Mouse (Mus musculus): ENCODE data around the gene Ift122.

- TF ChIP-seq NRF1 (IDR thresholded peaks at IDR 0.05; ENCODE audit: insufficient read depth, low read depth, low read length, poor library complexity, severe bottlenecking) (no peak), E2F4 (IDR thresholded peaks at IDR 0.05; ENCODE audit: borderline replicate concordance, low read depth, low read length) (no peak), CTCF (IDR thresholded peaks at IDR 0.05 in 2 of 3, conservative IDR thresholded peaks at IDR 0.05 in 1 of 3; ENCODE audit: control insufficient read depth in 1 of 3, insufficient read depth in 1 of 3, low read depth in 2 of 3, low read length in 3 of 3, poor library complexity in 1 of 3, severe bottlenecking in 1 of 3) (no peak), SIN3A (IDR thresholded peaks at IDR 0.05; ENCODE audit: low read length) (no peak), KAT2A (conservative IDR thresholded peaks at IDR 0.05; ENCODE audit: low read depth, low read length) (no peak), GATA1 (IDR thresholded peaks at IDR 0.05; ENCODE audit: low read depth, low read length) (no peak), MXI1 (IDR thresholded peaks at IDR 0.05; ENCODE audit: low read depth, low read length) (no peak), GABPA (IDR thresholded peaks at IDR 0.05; ENCODE audit: low read depth, low read length) (no peak), POLR2A (IDR thresholded peaks at IDR 0.05; ENCODE audit: control insufficient read depth in 1 of 2, insufficient read depth in 1 of 2, low read depth in 1 of 2, low read length in 2 of 2, poor library complexity in 1 of 2) (no peak), CHD2 (IDR thresholded peaks at IDR 0.05; ENCODE audit: low read length) (no peak), ZKSCAN1 (IDR thresholded peaks at IDR 0.05; ENCODE audit: low read depth, low read length) (no peak), USF1 (IDR thresholded peaks at IDR 0.05; ENCODE audit: low read depth, low read length) (no peak), USF2 (IDR thresholded peaks at IDR 0.05; ENCODE audit: borderline replicate concordance in 1 of 2, insufficient read depth in 1 of 2, low read depth in 1 of 2, low read length in 2 of 2) (no peak), HCFC1 (IDR thresholded peaks at IDR 0.05; ENCODE audit: low read depth, low read length) (no peak)
These were observed 3.1 kb downstream of the Ift122 start for GRCm38 (mm10) chr6:115856361-115856745.
